Mouse (Mus musculus) embryonic fibroblast, embryonic 13.5 days (primary cell): Measurements from ENCODE around the gene Lyz1.

ENCODE experiments used
- CTCF ChIP-seq: IDR thresholded peaks from 2 replicates; pipeline ENCODE4 v1.5.1; 2011; ENCODE audit warnings: mild to moderate bottlenecking, control low read depth, low read length, moderate library complexity, borderline replicate concordance; ENCODE audit not compliant: insufficient read depth
- POLR2A ChIP-seq: IDR thresholded peaks from 2 replicates; pipeline ENCODE4 v1.6.1; 2011; ENCODE audit warnings: low read depth, mild to moderate bottlenecking, control low read depth, low read length, moderate library complexity

DNA sequence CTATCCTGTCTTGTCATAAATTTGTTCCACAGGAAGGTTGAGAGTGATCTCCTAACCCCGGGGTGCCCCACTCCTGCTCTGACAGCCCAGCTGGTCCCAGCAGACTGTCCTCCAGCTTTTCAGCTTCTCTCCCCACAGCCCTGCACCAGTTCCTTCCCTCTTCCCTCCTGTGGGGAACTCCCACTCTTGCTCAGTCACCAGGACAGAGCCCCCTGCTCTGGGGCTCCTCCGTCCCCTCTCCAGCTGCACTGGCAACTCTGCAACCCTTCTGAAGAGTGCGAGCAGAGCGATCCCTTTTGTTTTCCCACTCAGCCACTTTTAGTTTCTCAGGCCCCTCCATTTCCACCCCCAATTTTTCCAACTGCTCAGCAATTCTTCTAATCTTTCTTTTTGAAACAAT lies 43.0 kb upstream of the Lyz1 start:
- no peak for TF ChIP-seq POLR2A
- TF ChIP-seq CTCF, result no peak
